Mouse (Mus musculus) MEL (cell line): Measurements from ENCODE around the gene Catsper4. TPM values are rescaled to one million over a fixed set of nuclear protein-coding genes. Genes with fewer than 3 reads are reported as not detected.
A peak's percentile ranks its signal among the peaks of the same experiment; 100 is the strongest.

Source experiments
- DNase-seq: peaks from one replicate; pipeline ENCODE4 v3.0.0; 2011; ENCODE audit warnings: low read depth, low spot score
- H3K27ac ChIP-seq: 2 replicates; pipeline ENCODE4 v1.5.1; 2012; ENCODE audit warnings: low read depth, mild to moderate bottlenecking, control low read depth, low read length, moderate library complexity; ENCODE audit not compliant: control insufficient read depth
- H3K27me3 ChIP-seq, 2 experiments: fragments of 150-350 bp in 1 of 2; sonication (generic) in 1 of 2; 2 replicates each; pipeline ENCODE4 v1.6.1; 2012; ENCODE audit warnings: low read length in 2 of 2, mild to moderate bottlenecking in 2 of 2, improper control_type of control experiment in 1 of 2, moderate library complexity in 1 of 2; ENCODE audit not compliant: insufficient read depth in 2 of 2, control insufficient read depth in 1 of 2
- H3K36me3 ChIP-seq, 2 experiments: 2 replicates each; pipeline ENCODE4 v1.6.1; 2012 to 2014; ENCODE audit warnings: low read length in 2 of 2, improper control_type of control experiment in 1 of 2, inconsistent platforms in 1 of 2, mild to moderate bottlenecking in 1 of 2; ENCODE audit not compliant: insufficient read depth in 2 of 2, control insufficient read depth in 1 of 2
- H3K4me1 ChIP-seq, 2 experiments: fragments of 150-350 bp in 1 of 2; sonication (generic) in 1 of 2; 2 replicates each; pipeline ENCODE4 v1.6.1; 2012; ENCODE audit warnings: low read length in 2 of 2, improper control_type of control experiment in 1 of 2, mild to moderate bottlenecking in 1 of 2; ENCODE audit not compliant: insufficient read depth in 2 of 2, control insufficient read depth in 1 of 2
- H3K4me3 ChIP-seq, 2 experiments: fragments of 150-350 bp in 1 of 2; sonication (generic) in 1 of 2; 2 replicates each; pipeline ENCODE4 v1.5.1; 2012; ENCODE audit warnings: low read depth in 2 of 2, low read length in 2 of 2, mild to moderate bottlenecking in 2 of 2, moderate library complexity in 2 of 2, control low read depth in 1 of 2, improper control_type of control experiment in 1 of 2; ENCODE audit not compliant: control insufficient read depth in 1 of 2, insufficient read depth in 1 of 2
- H3K79me2 ChIP-seq: 2 replicates; pipeline ENCODE4 v1.6.1; 2012; ENCODE audit warnings: mild to moderate bottlenecking, low read length, moderate library complexity; ENCODE audit not compliant: control insufficient read depth, poor library complexity, insufficient read depth
- H3K9ac ChIP-seq: 2 replicates; pipeline ENCODE4 v1.6.1; 2012; ENCODE audit warnings: low read depth, mild to moderate bottlenecking, control low read depth, low read length, moderate library complexity; ENCODE audit not compliant: control insufficient read depth, poor library complexity, severe bottlenecking
- H3K9me3 ChIP-seq: fragments of 150-350 bp; sonication (generic); replicated peaks from 2 replicates; pipeline ENCODE4 v1.6.1; 2012; ENCODE audit warnings: mild to moderate bottlenecking, low read length, improper control_type of control experiment, moderate library complexity; ENCODE audit not compliant: insufficient read depth
- BHLHE40 ChIP-seq: IDR thresholded peaks from 2 replicates; pipeline ENCODE4 v1.6.1; 2012; ENCODE audit warnings: low read depth, mild to moderate bottlenecking, inconsistent platforms, low read length, improper control_type of control experiment, borderline replicate concordance
- CHD2 ChIP-seq: IDR thresholded peaks from 2 replicates; pipeline ENCODE4 v1.6.1; 2011; ENCODE audit warnings: low read length, improper control_type of control experiment
- CTCF ChIP-seq, 3 experiments: IDR thresholded peaks in 2 of 3; conservative IDR thresholded peaks in 1 of 3; 2 replicates each; pipeline ENCODE4 v1.5.1; 2011 to 2012; ENCODE audit warnings: low read length in 3 of 3, low read depth in 2 of 3, mild to moderate bottlenecking in 2 of 3, improper control_type of control experiment in 1 of 3, inconsistent platforms in 1 of 3, mixed read lengths in 1 of 3, moderate library complexity in 1 of 3; ENCODE audit not compliant: control insufficient read depth in 1 of 3, insufficient read depth in 1 of 3, poor library complexity in 1 of 3, severe bottlenecking in 1 of 3
- E2F4 ChIP-seq: IDR thresholded peaks from 2 replicates; pipeline ENCODE4 v1.6.1; 2011; ENCODE audit warnings: low read depth, low read length, improper control_type of control experiment, borderline replicate concordance
- ELF1 ChIP-seq: IDR thresholded peaks from 2 replicates; pipeline ENCODE4 v1.6.1; 2014; ENCODE audit warnings: low read depth, mild to moderate bottlenecking, inconsistent platforms, low read length, improper control_type of control experiment, moderate library complexity
- EP300 ChIP-seq, 2 experiments: IDR thresholded peaks; 2 replicates each; pipeline ENCODE4 v1.6.1; 2011; ENCODE audit warnings: improper control_type of control experiment in 2 of 2, low read length in 2 of 2, low read depth in 1 of 2, mild to moderate bottlenecking in 1 of 2
- ETS1 ChIP-seq: IDR thresholded peaks from 2 replicates; pipeline ENCODE4 v1.6.1; 2012; ENCODE audit warnings: low read depth, mild to moderate bottlenecking, inconsistent platforms, low read length, improper control_type of control experiment, moderate library complexity
- GABPA ChIP-seq: IDR thresholded peaks from 2 replicates; pipeline ENCODE4 v1.6.1; 2012; ENCODE audit warnings: low read depth, mild to moderate bottlenecking, inconsistent platforms, low read length, improper control_type of control experiment, moderate library complexity
- GATA1 ChIP-seq: IDR thresholded peaks from 2 replicates; pipeline ENCODE4 v1.6.1; 2011; ENCODE audit warnings: low read depth, low read length, improper control_type of control experiment
- HCFC1 ChIP-seq: IDR thresholded peaks from 2 replicates; pipeline ENCODE4 v1.6.1; 2012; ENCODE audit warnings: low read depth, mild to moderate bottlenecking, inconsistent platforms, low read length, improper control_type of control experiment, moderate library complexity
- KAT2A ChIP-seq: conservative IDR thresholded peaks from 2 replicates; pipeline ENCODE4 v1.6.1; 2012; ENCODE audit warnings: low read depth, low read length, improper control_type of control experiment, inconsistent platforms
- MAFK ChIP-seq: IDR thresholded peaks from 2 replicates; pipeline ENCODE4 v1.6.1; 2011; ENCODE audit warnings: low read depth, mild to moderate bottlenecking, low read length, improper control_type of control experiment, borderline replicate concordance
- MAX ChIP-seq: IDR thresholded peaks from 2 replicates; pipeline ENCODE4 v1.6.1; 2011; ENCODE audit warnings: low read length, improper control_type of control experiment
- MAZ ChIP-seq: IDR thresholded peaks from 2 replicates; pipeline ENCODE4 v1.6.1; 2012; ENCODE audit warnings: low read depth, mild to moderate bottlenecking, inconsistent platforms, low read length, improper control_type of control experiment
- MEF2A ChIP-seq: IDR thresholded peaks from 2 replicates; pipeline ENCODE4 v1.6.1; 2014; ENCODE audit warnings: low read depth, mild to moderate bottlenecking, inconsistent platforms, low read length, improper control_type of control experiment; ENCODE audit not compliant: poor library complexity, insufficient replicate concordance, severe bottlenecking; ENCODE audit errors: extremely low read depth
- MXI1 ChIP-seq: IDR thresholded peaks from 2 replicates; pipeline ENCODE4 v1.6.1; 2011; ENCODE audit warnings: mild to moderate bottlenecking, low read depth, low read length, improper control_type of control experiment
- MYC ChIP-seq: IDR thresholded peaks from 2 replicates; pipeline ENCODE4 v1.6.1; 2011; ENCODE audit warnings: low read depth, mild to moderate bottlenecking, low read length, improper control_type of control experiment, moderate library complexity
- NELFE ChIP-seq: IDR thresholded peaks from 2 replicates; pipeline ENCODE4 v1.6.1; 2011; ENCODE audit warnings: low read depth, low read length, improper control_type of control experiment
- POLR2A ChIP-seq, 2 experiments: IDR thresholded peaks; 2 replicates each; pipeline ENCODE4 v1.6.1; 2011 to 2012; ENCODE audit warnings: low read length in 2 of 2, mild to moderate bottlenecking in 2 of 2, control low read depth in 1 of 2, improper control_type of control experiment in 1 of 2, low read depth in 1 of 2, moderate library complexity in 1 of 2; ENCODE audit not compliant: control insufficient read depth in 1 of 2, insufficient read depth in 1 of 2, poor library complexity in 1 of 2
- POLR2AphosphoS2 ChIP-seq: IDR thresholded peaks from 2 replicates; pipeline ENCODE4 v1.6.1; 2011; ENCODE audit warnings: low read length, improper control_type of control experiment
- SIN3A ChIP-seq: IDR thresholded peaks from 2 replicates; pipeline ENCODE4 v1.6.1; 2012; ENCODE audit warnings: low read length, improper control_type of control experiment, inconsistent platforms
- SMC3 ChIP-seq: IDR thresholded peaks from 2 replicates; pipeline ENCODE4 v1.6.1; 2011; ENCODE audit warnings: low read depth, low read length, improper control_type of control experiment
- TAL1 ChIP-seq: IDR thresholded peaks from 2 replicates; pipeline ENCODE4 v1.6.1; 2012; ENCODE audit warnings: mild to moderate bottlenecking, inconsistent platforms, low read length, moderate library complexity, mixed read lengths
- TBP ChIP-seq: IDR thresholded peaks from 2 replicates; pipeline ENCODE4 v1.8.0; 2011; ENCODE audit warnings: low read depth, low read length, improper control_type of control experiment
- TCF12 ChIP-seq: IDR thresholded peaks from 2 replicates; pipeline ENCODE4 v1.6.1; 2014; ENCODE audit warnings: low read depth, mild to moderate bottlenecking, inconsistent platforms, low read length, improper control_type of control experiment, moderate library complexity
- UBTF ChIP-seq: IDR thresholded peaks from 2 replicates; pipeline ENCODE4 v1.6.1; 2012; ENCODE audit warnings: low read depth, mild to moderate bottlenecking, inconsistent platforms, low read length, improper control_type of control experiment, moderate library complexity, borderline replicate concordance; ENCODE audit not compliant: insufficient read depth
- USF1 ChIP-seq: IDR thresholded peaks from 2 replicates; pipeline ENCODE4 v1.6.1; 2014; ENCODE audit warnings: low read depth, mild to moderate bottlenecking, inconsistent platforms, low read length, improper control_type of control experiment, moderate library complexity
- ZC3H11A ChIP-seq: IDR thresholded peaks from 2 replicates; pipeline ENCODE4 v1.6.1; 2012; ENCODE audit warnings: low read depth, mild to moderate bottlenecking, inconsistent platforms, low read length, improper control_type of control experiment
- ZKSCAN1 ChIP-seq: IDR thresholded peaks from 2 replicates; pipeline ENCODE4 v1.6.1; 2012; ENCODE audit warnings: low read depth, mild to moderate bottlenecking, inconsistent platforms, low read length, improper control_type of control experiment, moderate library complexity
- ZMIZ1 ChIP-seq: IDR thresholded peaks from 2 replicates; pipeline ENCODE4 v1.6.1; 2012; ENCODE audit warnings: low read depth, mild to moderate bottlenecking, inconsistent platforms, low read length, improper control_type of control experiment, moderate library complexity
- polyA plus RNA-seq, 2 experiments: library from polyadenylated mRNA; stranded (reverse) in 1 of 2; unstranded in 1 of 2; fragments of >175 nt in 1 of 2; fragments of >200 nt in 1 of 2; gene quantifications; 2 replicates each; pipeline versions ENCODE4 v1.2.1 to v1.2.4; 2012; ENCODE audit warnings: low replicate concordance in 2 of 2, low read depth in 1 of 2; ENCODE audit not compliant: insufficient read length in 2 of 2, insufficient read depth in 1 of 2, missing spikeins in 1 of 2
- total RNA-seq: library from RNA; depleted of rRNA; stranded (reverse); fragments of 300-350 nt; gene quantifications from 2 replicates; pipeline ENCODE4 v1.2.3, GENCODE M21; 2012

The Catsper4 gene
- total and polyA plus RNA-seq, 3 experiments, result not detected

DNA sequence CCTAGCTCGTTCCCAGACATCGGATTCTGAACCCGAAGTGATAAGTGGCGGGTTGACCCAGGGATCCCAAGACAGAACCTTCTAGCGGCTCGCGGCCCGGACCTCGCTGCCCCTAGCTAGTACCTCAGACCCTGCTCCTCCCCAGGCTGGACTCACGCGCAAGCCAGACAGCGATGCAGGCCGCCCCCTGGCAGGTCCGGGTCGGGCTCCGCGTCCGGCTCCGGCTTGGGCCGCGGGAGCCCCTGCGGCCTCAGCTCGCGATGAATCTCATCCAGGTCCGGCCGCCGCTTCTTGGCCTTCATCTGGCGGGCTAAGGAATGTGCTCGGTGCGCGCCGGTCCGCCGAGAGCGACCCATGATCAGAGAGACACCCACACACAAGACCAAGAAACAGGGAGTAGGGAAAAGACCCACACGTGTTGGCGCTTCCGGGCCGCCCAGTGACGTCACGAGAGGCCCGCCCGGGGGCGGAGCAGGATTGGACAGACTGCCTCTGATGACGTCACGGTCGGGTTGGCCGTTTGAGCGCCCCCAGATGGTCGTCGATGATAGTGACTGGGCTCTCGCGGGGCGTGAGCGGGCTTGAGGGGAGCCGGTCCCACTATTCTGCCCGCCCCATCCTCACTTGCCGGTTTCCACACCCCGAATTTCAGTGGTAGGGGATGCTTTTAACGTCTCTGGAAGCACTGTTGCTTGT, 18.1 kb upstream of the Catsper4 start, which contains the start of gene Zfp593:
Zfp593 (minus strand) TSS at position 445 of the 696 bp plus-strand sequence.
- Histone ChIP-seq H3K27ac (peak within 1 kb of the TSS; percentile 40; the same call in 1 of the 2 replicates), H3K9ac (peak within 1 kb of the TSS; percentile 97), H3K4me1 (peaks cover 2 to 17% of the 10 kb centered on the region in 2 experiments; a peak in 3 of 4 replicates)
- no peak for TF ChIP-seq MAFK
- peak; percentile 34; the same call in 1 of the 2 replicates for TF ChIP-seq CHD2
- peak; percentile 65 for TF ChIP-seq TBP
- TF ChIP-seq MAX, result peak; percentile 92
- TF ChIP-seq MXI1, result peak; percentile 99
- peak; percentile 95 for TF ChIP-seq ELF1
- peak; percentile 66; the same call in 1 of the 2 replicates for TF ChIP-seq ETS1
- peak; percentile 61; the same call in 1 of the 2 replicates for TF ChIP-seq BHLHE40
- TF ChIP-seq GATA1, result 0 out of 2 replicates have a peak, but pooled peaks have one; percentile 8
- peak; percentile 84 for TF ChIP-seq HCFC1
- peak; percentile 82; the same call in 1 of the 2 replicates for TF ChIP-seq POLR2AphosphoS2
- TF ChIP-seq ZKSCAN1, result no peak
- peak; percentile 24; the same call in 1 of the 2 replicates for TF ChIP-seq SMC3
- peak; percentile 71; the same call in 1 of the 2 replicates for TF ChIP-seq MAZ
- 0 out of 2 replicates have a peak, but pooled peaks have one; percentile 46 for TF ChIP-seq GABPA
- TF ChIP-seq ZMIZ1, result no peak
- peak; percentile 50; the same call in 1 of the 2 replicates for TF ChIP-seq KAT2A
- no peak for TF ChIP-seq E2F4
- TF ChIP-seq MEF2A, result no peak
- no peak for TF ChIP-seq UBTF
- peak; percentile 85 for TF ChIP-seq NELFE
- TF ChIP-seq ZC3H11A, result no peak
- TF ChIP-seq USF1, result peak; percentile 60
- TF ChIP-seq POLR2A (IDR thresholded peaks at IDR 0.05; ENCODE audit: control insufficient read depth in 1 of 2, insufficient read depth in 1 of 2, low read depth in 1 of 2, low read length in 2 of 2, poor library complexity in 1 of 2), result peak; percentile 57 to 85; a peak in 3 of 4 replicates
- TF ChIP-seq EP300 (IDR thresholded peaks at IDR 0.05; ENCODE audit: low read depth in 1 of 2, low read length in 2 of 2), result peak in 1 of 2 experiments; percentile 42; a peak in 1 of 4 replicates
- peak; percentile 35 to 76 (median 72); a peak in 5 of 6 replicates for TF ChIP-seq CTCF (IDR thresholded peaks at IDR 0.05 in 2 of 3, conservative IDR thresholded peaks at IDR 0.05 in 1 of 3; ENCODE audit: control insufficient read depth in 1 of 3, insufficient read depth in 1 of 3, low read depth in 2 of 3, low read length in 3 of 3, poor library complexity in 1 of 3, severe bottlenecking in 1 of 3)
- TF ChIP-seq MYC, result peak; percentile 93
- TF ChIP-seq TCF12, result peak; percentile 55; the same call in 1 of the 2 replicates
- peak; percentile 57 for TF ChIP-seq TAL1
- TF ChIP-seq SIN3A, result peak; percentile 98
- TF ChIP-seq, all 39 proteins: peak for 23
- peak; percentile 94 for DNase-seq
- Histone ChIP-seq H3K4me3 (peak within 1 kb of the TSS; percentile 74 to 99), H3K27me3 (no peaks in the 10 kb centered on the region), H3K36me3 (peaks cover 0 to 3% of the 10 kb centered on the region in 2 experiments; a peak in 2 of 4 replicates), H3K9me3 (no peaks in the 10 kb centered on the region), H3K79me2 (peaks cover 10% of the 10 kb centered on the region)
